Mouse (Mus musculus): ENCODE data around the gene Sash1. TPM values are rescaled to one million over a fixed set of nuclear protein-coding genes. Genes with fewer than 3 reads are reported as not detected.

The Sash1 gene
- total RNA-seq (2021), result 100 to 1,000 TPM in 1 of 2 experiments, 10 to 100 TPM in 1; 92.0 to 101 TPM
- long read RNA-seq, partial matches to known transcripts, result 1 of 6 reads
- long read RNA-seq, other reads (novel, unspliced or antisense), result 5 of 6 reads

DNA sequence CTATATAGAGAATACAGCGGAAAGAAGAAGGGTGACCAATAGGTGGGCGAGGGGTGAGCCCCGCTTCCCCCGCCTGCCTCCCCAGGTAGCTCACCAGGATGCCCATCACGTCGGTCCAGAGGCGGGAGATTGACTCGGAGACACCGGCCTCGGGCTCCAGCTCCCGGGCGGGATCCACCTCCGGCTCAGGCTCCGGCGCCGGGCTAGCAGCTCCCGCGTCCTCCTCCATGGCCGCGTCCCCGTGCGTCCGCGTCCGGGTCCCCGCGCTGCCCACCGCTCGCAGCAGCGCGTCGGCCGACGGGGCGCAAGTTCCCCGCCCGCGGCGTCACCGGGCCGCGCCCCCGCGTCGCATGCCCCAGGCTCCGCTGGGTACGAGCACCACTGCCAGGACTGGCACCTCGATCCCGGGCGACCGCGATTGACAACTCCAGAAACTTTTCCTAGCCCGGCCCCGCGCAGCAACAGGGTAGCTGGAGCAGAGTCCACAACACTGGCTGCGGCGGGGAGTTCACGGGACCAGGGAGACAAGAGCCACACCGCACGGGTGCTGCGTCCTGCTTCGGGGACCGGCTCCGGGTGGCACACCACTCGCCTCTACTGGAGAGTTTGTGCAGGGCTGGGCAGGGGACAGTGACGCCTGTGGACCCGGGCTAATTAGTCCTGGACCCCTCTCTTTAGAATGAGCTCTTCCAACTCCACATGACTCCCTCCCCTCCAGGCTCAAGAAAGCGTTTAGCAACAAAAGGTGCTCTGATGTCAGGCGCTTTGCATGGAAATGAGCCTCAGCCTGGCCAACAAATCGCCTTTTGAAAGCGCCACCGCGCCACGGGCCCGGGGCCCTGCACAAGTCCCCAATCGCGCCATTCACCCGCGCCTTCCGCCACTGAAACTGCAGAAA, at the start of gene Sash1:
Sash1 (minus strand) TSS at position 441 of the 898 bp plus-strand sequence.
- peak; percentile 76 to 82 for DNase-seq (ENCODE audit: low spot score in 2 of 2)

DNA sequence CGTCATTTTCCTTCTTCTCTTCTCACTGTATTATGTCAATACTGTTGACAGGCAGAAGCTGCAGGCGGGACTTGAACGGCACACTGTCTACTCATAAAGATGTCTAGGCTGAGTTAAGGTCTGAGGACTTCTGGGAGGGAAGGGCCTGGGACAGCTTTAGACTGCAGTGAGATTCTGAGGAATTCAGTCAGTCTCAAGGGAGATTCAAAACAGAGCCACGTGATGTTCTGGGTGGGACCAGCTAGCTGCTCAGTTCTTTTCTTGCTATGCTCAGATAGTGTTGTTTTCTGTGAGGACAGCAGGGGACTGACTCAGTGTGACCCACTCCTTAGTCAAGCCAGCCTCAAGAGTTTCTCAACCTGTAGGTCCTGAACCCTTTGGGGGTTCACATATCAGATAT, 49.7 kb upstream of the Sash1 start:
- no peak for DNase-seq (ENCODE audit: low spot score in 2 of 2)

DNA sequence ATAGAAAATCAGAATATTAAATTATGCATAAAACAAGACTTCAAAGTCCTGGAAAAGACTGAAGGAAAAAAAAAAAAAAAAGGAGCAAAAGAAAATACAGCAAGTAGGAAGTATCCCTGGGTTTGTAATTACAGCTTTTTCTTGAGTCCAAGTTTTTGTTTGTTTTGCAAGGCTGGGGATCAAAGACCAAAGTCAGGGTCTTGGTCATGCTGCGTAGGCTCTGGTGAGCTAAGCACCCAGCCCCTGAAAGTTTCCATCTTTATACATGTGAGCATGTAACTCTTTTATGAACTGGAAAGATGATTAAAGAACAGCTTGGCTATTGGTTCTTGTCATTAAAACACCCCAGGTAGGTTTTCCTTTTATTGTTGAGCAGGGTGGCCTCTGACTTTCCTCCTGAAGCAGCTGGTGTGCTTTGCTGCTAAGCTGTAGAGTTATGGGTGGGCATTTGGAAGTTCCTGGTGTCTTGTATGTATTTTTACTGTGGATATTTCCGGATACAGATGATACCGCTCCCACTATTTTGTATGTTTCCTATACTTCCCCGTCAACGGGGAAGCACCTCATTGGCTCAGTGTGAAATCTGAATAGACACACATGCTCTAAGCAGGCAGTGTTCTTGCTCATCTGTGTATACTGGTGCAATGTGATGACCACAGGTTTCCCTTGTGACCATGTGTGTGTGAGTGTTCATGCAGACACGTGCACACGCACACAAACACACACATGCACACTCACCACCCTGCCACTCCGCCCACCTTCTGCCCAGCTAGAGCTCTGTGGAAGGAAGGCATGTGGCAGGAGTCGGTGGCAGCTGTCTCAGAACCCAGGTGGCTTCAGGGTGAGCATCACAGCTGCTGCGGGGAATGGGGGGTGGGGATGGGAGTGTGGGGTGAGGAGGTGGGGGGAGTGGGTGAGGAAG, 47.8 kb upstream of the Sash1 start:
- DNase-seq (ENCODE audit: low spot score in 2 of 2), result no peak

DNA sequence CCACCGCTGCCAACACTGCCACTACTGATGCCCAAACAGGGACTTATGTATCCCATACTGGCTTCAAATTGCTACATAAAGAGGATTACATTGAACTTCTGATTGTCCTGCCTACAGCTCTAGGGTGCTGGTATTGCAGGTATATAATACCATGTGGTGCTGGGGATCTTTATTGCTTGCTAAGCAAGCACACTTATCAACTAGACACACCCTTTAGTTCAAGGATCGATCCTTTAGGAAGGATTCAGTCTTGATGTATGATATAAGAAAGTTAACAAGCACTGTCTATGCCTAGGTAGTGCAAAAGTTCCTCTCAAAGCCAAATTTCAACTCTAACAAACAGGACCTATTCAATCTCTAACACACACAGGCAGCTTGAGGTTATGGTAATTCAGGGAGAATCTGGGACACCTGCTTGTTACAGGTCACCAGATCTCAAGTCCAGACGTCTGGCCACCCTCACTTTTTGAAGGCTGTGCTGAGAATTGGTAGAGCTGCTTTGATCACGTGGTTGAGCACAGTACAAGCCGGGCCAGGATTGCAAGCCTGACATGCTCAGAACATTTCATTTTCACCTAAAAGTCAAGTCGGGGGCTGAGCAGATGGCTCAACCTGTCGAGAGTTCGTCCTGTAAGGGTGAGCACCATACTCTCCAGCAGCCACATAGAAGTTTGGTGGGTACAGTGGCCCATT, 45.8 kb upstream of the Sash1 start:
- DNase-seq (ENCODE audit: low spot score in 2 of 2), result no peak

DNA sequence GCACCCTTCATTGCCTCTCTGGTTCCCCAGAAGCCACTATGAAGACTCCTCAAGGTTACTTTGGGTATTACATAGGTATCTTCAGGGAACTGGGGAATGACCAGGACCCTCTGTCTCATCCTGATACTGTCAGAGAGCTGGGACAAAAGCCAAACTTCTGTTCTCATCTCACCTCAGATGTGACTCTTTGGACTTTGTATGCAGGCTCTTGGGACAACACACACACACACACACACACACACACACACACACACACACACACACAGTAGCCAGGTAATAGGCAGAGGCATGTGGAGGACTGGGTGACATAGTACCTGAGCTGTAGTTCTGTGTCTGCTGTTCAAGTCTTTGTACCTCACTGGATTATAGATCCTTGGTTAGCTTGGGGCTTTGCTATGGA, 44.8 kb upstream of the Sash1 start:
- no peak for DNase-seq (ENCODE audit: low spot score in 2 of 2)

DNA sequence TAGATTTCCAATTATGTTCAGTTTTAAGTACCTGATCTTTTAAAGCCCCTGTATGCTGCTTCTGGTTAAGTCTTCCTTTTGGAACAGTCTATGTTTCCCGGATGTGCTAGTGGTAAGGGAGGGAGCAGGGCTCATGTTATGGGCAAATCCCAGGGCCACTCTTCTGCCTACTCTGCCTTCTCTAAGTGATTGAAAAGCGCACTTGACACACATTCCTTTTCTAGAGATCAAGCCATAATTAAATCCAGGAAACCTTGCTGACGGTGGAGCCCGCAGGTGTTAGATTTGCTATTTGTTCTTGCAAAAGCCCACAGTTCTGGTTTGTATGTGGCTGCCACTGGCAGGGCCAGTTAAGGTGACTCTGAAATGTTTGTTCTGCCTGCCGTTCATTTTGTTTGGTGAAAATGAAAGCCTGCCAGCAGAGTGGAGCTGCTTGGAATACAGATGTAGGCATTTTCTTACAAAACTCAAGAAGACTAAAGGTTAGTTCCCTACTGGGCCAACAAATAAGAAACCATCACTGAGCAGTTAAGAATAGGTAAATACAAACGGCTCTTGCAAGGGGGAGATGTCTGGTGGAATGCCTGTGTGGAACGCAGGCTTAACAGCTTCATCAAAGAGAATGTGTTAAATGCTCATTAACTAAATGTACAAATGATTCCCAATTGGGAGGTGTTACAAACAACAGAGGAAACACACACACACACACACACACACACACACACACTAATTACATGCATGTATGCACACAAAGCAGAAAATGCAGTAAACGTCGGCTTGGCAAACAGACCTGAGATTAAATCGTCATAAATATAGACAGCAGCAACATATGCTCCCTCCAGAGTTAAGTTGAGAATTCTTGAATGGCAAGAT, 43.1 kb upstream of the Sash1 start:
- DNase-seq (ENCODE audit: low spot score in 2 of 2), result no peak

DNA sequence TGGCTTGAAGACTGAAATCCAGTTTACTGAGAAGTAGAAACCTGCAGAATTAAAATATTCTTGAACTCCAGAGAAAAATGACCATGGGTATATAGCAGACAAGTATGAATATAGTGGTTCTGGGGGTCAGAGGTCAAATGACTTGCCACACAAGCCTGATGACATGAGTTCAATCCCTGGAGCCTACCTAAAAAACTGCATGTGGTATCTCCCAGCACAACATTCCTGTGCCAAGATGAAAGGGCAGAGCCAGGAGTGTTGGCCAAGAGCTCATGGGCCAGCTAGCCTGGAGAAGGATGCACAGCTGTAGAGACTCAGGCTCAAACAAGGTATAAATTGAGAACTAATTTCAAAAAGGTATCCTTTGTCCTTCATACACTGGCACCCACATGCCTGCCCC, 42.4 kb upstream of the Sash1 start:
- no peak for DNase-seq (ENCODE audit: low spot score in 2 of 2)

DNA sequence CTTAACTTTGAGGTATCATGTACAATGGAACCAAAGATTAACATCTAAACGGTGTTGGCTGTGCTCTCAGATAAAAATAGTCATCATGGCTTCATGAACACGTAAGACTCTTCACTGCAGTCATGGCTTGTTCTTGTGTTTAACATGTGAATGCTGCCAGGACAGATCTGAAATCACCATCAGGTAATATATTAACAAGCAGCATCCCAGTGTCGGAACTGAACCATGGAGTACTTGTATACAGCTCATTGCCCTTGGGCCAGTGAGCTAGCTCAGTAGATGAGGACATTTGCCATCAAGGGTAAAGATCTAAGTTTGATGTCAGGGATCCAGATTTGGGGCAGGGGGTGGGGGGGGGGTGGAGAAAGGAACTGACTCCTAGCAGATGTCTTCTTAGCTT, 41.0 kb upstream of the Sash1 start:
- DNase-seq (ENCODE audit: low spot score in 2 of 2), result no peak

DNA sequence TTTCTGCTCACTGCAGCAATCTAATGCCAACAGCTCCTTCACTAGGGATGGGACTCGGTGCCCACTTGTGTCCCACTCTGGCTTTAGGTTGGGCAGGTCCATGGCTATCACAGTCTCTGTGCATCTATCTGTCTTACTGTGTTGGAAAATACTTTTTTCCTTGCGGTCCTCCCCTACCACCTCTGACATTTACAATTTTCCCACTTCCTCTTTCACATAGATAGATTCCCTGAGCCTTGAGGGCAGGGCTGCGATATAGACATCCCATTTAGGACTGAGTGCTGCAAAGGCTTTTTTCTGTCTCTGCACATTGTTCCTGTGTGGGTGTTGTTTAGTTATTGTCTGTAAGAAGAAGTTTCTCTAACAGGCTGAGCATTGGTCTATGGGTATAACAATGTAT, 40.4 kb upstream of the Sash1 start:
- DNase-seq (ENCODE audit: low spot score in 2 of 2), result no peak

DNA sequence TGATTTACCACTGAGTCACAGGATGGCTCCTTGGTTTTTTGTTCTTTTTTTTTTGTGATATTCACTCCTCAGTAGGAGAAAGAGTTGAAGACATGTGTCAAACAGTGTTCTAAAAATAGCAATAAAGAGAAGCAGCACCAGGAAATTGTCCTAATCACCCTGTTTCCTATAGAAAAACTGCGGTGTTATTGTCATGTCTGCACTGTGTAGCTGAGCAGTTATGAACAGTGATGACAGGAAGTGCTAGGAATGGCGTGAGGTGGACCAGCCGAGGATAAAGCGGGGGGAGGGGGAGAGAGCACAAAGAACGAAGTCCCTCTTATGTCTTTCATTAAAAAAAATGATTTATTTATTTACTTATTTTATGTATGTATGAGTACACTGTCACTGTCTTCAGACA, 39.4 kb upstream of the Sash1 start:
- DNase-seq (ENCODE audit: low spot score in 2 of 2), result no peak

DNA sequence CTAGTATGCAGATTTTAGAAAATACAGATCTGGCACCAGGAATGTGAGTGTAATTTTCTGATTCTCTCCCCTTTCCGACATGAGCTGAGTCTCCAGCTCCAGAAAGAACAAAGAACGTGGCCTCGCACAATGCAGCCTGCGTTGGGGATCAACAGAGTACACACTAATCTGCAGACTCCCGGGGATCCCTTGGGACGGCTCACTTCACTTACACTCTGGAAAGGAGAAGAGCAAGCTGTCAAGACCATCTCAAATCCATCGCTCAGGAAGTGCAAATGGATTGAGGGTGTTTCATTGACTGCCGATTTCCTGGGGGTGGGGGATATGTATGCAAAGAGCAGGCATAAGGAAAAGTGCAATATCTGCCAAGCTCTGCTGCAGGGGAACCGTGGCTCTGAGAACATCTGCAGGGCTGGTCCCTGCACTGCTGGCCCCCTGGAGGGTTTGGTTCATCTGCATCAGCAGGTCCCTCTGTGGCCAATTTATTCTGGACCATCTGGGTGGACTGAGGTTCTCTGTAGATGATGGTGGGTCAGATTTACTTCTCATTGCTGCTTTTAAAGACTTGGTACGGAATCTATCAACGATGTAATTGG, 35.3 kb upstream of the Sash1 start:
- no peak for DNase-seq (ENCODE audit: low spot score in 2 of 2)

DNA sequence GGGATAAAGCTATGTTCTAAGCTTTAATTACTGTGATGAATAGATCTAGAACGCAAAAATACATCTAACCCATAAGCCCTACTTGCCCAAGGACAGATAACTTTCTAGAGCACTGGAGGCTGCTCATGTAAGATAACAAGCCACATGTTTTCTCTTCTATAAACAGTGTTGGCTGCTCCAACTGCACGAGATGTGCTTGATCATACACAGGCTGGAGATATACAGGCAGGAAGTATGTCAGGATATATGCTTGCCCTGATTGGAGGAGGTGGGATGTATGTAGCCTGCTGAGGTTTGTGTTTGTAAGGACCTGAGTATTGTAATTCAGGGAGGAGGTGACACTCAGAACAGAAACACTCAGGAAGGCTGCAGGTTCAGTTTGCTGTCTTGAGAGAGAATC, 31.9 kb upstream of the Sash1 start:
- DNase-seq (ENCODE audit: low spot score in 2 of 2), result no peak

DNA sequence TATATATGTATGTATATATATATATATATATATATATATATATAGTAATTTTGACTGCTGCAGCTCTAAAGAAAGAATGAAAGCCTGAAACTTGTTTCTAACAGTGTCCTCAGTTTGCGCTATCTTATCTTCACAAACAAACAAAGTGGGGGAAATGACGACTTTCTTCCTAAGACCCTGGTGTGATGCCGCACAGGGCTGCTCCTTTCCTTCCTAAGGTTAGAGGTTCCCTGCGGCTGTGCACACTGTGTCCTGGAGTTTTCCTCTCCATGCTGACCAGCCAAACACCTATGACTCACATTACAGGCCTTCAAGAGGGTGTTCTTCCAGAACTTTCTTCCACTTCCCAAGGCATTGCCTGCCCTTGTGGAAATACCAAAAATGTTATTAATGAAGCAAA, 31.5 kb upstream of the Sash1 start:
- no peak for DNase-seq (ENCODE audit: low spot score in 2 of 2)

DNA sequence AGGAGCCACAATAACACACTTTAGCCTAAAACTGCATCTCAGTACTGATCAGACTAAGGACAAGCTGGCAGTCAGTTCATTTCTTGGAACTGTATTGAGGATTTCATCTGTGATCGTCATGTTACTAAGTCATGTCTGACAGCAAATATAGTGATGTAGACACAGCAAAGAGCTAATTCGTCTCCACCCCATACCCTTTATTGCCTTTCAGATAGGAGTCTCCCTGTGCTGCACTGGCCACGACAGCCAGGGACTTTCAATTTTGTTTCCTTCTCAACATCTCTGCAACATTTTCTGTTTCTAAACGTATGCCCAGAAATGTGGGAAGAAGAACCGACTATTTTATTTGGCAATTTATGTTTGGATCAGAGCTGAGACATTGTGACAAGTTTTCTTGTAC, 29.9 kb upstream of the Sash1 start:
- no peak for DNase-seq (ENCODE audit: low spot score in 2 of 2)

DNA sequence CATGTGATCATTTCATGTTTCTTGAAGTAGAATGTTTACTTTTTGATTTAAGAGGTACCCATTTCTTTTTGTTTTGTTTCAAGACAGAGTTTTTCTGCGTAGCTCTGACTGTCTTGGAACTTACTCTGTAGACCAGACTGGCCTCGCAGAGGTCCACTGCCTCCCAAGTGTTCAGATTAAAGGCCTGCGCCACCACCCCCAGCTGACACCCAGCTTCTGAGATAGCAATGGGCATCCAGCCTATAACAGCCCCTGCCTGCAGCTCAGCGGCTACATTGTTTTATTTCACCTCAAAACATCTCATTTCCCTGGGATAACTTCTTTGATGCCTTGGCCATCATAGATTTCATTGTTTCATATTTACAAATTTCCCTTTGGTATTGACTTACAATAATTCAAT, 28.0 kb upstream of the Sash1 start:
- DNase-seq (ENCODE audit: low spot score in 2 of 2), result no peak

DNA sequence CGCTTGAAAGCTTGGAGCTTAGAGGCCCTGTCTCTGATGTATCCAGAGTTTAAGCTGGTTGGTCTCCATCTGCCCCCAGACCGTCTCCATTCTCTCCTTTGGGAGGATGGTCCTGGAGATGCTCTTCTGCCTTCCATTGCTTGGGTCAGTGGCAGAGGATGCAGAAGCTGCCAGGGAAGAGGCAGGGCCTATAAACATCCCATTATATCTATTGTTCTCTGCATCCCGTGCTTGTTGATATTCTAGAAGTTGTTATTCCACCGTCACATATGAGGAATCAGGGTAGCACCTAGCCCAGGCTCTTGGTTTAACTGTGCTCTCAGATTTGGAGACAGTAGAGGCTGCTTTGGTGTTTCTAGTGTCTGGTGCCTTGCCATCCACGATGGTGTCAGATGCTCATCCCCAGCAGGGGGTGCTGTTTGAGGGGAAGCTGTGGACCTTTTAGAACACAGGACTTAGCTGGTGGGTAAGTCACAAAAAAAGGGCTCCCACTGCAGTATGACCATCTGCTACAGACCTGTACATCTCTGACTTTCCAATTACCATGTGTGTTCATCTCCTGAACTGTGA, 26.9 kb upstream of the Sash1 start:
- DNase-seq (ENCODE audit: low spot score in 2 of 2), result no peak

DNA sequence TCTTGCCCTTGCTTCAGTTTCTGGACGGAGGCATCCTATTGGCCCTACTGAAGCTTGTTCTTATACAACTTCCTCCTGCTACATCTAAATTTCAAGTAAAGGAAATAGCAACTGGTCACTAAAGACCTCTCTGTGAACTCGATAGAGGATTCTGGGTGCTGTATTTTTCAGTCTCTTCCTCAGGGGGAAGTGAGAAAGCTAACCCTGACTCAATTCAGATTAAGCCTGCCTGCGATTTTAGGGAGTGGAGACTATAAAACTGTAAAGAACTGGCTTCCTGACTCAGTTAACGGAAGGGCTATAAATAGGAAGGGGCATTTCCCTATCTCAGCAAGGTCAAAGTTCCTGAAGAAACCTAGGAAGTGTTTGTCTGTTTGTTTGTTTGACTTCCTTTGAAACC, 26.3 kb upstream of the Sash1 start:
- no peak for DNase-seq (ENCODE audit: low spot score in 2 of 2)

DNA sequence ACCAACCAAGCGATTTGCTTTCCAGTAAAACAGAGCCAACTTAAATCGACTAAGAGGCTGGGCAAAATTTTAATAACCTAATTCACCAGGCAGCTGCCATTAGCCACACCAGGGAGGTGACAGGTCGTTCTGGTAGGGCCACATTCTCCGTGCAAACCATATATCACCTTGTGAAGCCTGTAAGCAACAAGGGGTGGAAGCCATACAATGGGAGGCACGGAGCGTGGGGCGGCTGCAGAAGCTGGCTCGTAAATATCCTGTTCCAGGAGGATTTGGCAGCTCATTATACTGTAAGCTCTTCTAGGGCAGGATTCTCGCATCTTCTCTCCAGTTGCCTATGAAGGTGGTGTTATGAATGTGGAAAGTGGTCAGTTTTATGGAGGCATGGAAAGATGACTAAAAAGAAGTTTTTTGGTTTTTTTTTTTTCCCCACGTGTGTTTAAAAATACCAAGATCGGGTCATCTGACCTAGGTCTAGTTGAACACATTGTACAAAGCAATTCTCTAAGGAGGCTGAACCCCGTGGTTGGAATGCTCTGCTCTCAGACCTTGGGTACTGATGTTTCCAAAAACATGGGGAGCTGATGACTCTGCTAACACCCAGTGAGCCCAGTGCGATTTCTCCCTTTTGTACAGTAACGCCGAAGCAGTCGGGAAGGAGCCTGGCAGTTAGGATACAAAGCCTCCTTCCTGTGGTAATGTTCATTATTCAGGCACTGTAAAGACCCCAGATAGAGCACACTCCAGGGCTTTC, 24.5 kb upstream of the Sash1 start:
- no peak for DNase-seq (ENCODE audit: low spot score in 2 of 2)

DNA sequence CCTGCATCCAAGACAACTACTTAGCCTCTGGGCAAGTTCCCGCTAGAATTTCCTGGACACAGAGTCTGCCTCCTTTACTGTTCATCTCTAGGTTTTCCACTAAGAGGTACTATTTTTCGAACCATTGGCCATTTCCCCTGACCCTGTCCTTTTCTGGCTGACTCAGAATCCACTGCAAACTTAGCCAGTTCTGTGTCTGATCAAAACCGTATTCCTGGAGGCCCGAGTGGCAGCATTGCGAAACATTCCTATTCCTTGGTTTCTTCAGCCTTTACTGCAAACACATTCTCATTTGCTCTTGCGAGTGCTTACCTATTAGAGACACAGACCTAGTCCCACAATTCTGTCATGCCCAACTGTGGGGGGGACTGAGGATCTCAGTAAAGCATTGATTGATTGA, 17.2 kb upstream of the Sash1 start:
- DNase-seq (ENCODE audit: low spot score in 2 of 2), result no peak
